Mouse (Mus musculus) T-helper 1 cell (primary cell): ENCODE results near the gene Ugt1a7c.
"Not testable (repeated sequence)": the region's sequence is repeated elsewhere in the genome, so short reads cannot be mapped to it uniquely, and the experiment has no call there.

ENCODE experiments used
- in situ Hi-C: fragments of 300-600 bp; cut with MboI, MseI; formaldehyde crosslinking; loops from one replicate; pipeline ENCODE4 v1.15.1; 2025; ENCODE audit warnings: high pct_unique_total_duplicates

Ugt1a7c gene

DNA sequence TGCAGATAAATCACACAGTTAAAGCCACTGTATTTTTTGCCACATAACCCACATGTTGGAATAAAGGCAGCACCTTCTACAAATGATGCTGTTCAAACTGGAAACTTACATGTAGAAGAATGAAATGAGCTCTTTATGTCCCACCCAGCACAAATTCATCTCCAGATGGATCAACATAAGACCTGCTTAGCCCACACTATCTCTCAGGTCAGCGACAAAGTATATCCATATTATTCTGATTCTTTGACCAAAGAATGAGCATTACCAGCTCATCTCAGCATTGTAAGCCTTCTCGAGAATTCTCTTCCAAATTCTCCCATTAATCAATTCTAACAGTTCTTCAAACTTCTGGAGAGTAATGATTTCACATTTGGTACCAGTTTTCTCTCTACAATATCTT is 127.4 kb downstream of the Ugt1a7c start:
- in situ Hi-C loops = no loop called here

DNA sequence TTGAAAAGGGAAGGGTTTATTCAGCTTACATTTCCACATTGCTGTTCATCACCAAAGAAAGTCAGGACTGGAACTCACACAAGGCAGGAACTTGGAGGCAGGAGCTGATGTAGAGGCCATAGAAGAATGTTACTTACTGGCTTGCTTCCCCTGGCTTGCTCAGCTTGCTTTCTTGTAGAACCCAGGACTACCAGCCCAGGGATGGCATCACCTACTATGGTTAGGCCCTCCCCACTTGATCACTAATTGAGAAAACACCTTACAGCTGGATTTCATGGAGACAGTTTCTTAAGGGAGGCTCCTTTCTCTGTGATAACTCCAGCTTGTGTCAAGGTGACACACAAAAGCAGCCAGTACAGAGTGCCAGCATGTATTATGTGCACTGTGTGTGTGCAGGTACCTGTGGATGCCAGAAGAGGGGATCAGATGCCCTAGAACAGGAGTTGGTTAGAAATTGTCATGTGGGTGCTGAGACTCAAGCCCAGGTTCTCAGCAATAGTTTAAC is 128.2 kb downstream of the Ugt1a7c start:
- in situ Hi-C loops = not testable (repeated sequence)

DNA sequence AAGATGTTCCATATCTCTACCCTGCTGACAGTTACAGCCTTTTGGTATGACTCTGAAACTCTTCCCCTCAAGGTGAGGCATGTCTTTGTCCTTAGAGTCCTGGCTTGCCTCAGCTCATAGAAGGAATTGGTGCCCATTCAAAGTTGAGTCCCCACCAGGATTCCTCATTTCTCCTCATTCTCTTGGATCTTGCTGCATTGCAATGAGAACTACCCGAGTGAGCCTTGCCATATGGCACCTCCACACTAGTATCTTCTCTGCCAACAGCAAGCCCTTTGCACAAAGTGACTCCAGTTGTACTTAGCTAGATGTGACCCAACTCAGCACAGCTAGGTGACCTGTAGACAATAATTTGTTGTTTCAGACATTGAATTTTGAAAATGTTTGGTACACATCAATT is 128.7 kb downstream of the Ugt1a7c start:
- in situ Hi-C loops = no loop called here

DNA sequence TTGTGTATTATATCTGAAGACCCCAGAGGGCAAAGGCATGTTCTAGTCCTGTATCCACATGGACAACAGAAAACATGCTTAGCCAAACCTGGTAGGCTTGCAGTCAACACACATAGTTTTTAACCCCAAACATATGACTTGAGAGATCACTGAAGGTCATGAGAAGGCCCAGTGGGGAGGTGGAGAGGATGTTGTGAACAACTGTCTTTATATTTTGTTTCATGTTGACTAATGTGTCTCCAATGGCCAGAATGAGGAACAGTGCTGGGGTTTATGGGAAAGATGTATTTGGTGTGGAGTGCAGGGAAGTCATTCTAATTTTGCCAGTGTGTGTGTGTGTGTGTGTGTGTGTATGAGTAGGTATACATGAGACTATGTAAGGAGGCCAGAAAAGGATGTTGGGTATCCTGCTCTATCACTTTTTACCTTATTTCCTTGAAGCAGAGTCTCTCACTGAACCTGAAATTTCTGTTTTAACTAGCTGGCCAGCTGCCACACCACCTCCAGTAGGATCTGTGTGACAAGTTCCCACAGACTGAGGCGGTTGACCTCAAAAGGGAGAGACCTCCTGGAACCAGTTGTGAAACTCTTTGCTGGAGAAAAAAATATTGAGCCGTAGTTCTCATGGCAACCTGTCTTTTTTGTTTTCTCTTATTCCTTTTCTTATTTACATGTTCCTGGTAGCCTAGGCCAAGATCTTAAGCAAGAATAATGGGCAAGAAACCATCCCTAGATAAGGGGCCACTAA is 129.3 kb downstream of the Ugt1a7c start:
- in situ Hi-C loops = no loop called here

DNA sequence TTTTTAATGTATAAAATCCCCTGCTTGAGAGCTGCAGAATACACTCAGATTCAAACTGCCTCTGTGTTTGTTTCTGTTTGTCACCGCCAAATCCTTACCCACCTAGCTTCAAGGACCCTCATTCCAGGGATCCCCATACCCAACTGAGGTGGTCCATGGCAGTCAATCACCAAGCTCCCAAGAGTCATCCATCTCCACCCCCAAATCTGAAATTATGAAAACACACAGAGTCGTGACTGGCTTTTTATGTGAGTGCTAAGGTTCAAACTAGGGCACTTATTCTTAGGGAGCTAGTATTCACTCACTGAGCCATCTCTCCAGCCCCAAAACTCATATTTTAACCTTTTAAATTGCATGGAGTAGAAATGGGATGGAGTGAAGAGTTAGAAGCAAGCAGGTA is 130.4 kb downstream of the Ugt1a7c start:
- in situ Hi-C loops = not testable (repeated sequence)

DNA sequence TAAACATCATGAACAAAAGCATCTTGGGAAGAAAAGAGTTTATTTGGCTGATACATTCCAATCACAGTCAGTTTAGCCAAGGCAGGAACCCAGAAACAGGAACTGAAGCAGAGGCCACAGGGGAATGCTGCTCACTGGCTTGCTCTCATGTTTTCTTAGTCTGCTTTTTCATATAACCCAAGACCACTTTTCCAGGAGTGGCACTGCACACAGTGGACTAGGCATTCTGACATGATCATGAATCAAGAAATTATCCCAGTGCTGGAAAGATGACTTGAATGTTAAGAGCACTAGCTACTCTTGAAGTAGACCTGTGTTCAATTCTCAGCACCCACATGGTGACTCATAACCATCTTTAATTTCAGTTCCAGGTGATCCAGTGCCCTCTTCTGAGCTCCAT is 130.9 kb downstream of the Ugt1a7c start:
- in situ Hi-C loops = no loop called here

DNA sequence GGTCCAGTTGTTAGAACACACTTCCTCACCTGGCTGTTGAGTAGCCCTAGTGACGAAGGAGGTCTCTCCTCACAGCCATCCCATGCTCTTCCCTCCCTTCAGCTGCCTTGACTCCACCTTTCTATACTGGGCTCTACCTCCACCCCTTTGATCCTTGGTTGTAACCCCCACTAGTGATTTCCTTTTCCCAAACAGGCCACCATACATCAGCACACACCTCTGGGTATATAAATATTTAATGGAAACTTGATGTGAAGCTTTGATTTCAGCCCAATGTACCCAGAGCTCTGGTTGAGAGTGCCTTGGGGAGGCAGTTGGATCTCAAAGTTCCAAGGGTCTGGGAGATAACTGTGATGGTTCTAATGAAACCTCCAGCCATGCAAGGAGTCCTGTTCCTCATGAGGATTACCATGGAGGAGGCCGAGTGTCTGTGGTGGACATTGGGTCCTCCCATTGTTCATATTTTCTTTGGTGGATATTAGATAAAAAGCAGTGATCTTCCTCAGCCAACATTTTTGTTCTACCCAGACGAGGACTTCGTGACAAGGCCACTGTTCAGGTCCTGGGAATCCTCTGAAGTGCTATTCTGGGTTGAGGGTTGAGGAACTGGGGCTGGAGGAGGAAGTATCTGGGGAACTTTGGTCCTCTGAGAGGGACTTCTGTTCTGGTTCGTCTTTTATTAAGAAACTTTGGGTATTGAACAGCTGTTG is 132.0 kb downstream of the Ugt1a7c start, which contains the start of gene Mroh2a:
Gene Mroh2a (plus strand): TSS at position 317 of the 710 bp plus-strand sequence.
- in situ Hi-C loops = no loop called here

DNA sequence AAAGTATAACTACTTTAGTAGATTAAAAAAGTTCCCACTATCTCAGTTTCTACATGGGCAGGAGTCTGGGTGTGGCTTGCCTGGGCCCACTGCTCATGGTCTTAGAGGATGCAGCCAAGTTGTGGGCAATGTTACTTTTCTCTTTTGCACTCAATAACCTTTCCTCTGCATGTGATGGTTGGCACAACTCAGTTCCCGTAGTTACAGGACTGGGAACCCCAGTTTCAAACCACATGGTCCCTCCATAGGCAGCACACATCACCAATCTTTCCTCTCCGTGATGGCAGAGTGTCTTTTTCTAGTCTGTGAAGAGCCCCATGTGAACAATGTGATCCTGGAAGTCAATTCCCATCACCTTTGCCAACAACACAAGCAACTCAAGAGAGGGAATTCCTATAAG is 132.6 kb downstream of the Ugt1a7c start:
- in situ Hi-C loops = no loop called here

DNA sequence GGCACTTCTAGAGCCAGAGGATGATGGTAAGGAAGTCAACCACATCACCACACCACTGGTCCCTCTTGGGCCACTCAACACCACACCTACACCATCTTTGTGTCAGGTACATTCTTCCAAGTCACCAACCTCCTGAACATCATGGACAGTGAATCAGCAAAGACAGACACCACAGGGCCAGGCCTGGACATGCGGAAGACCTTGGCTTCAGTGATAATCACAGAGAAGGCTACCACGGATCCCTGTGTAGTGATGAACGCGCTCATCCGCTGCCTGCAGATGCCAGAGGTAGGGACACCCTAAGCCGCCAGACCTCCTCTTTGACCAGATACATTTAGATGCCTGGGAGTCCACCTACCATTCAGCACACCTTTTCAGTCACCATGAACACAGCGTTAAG is 133.3 kb downstream of the Ugt1a7c start:
- in situ Hi-C loops = no loop called here

DNA sequence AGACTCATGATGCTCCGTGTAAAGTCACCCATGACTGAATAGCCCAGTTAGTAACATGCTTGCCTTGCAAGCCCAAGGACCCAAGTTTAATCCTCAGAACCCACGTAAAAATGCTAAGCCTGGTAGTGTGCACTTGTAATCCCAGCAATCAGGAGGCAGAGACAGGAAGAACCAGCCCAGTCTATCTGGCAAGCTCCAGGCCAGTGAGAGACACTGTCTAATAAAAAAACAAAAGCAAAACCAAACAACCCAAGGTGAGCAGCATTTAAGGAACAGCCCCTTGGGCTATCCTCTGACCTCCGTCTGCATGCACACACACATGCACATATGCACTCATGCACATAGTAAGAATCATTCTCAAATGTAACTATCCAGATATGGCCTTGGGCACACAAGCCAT is 134.7 kb downstream of the Ugt1a7c start:
- in situ Hi-C loops = no loop called here

DNA sequence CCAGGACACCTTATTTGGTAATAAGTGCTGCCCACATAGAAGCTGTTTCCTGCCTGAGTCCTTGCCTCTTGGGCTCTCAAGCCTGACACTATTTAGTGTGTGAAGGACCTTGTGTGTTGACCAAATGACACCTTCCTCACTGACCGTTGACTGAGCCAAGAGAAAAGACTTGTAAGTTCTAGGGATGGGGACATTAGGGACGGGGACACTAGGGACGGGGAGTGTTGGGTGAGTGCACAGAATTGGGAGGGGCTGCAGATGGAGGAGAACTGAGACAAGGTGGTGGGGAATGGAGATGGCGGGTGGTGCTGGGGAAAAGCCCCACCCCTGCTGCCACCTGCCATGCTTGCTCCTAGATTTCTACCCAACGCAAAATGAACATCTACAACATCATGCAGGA is 135.1 kb downstream of the Ugt1a7c start:
- in situ Hi-C loops = no loop called here

DNA sequence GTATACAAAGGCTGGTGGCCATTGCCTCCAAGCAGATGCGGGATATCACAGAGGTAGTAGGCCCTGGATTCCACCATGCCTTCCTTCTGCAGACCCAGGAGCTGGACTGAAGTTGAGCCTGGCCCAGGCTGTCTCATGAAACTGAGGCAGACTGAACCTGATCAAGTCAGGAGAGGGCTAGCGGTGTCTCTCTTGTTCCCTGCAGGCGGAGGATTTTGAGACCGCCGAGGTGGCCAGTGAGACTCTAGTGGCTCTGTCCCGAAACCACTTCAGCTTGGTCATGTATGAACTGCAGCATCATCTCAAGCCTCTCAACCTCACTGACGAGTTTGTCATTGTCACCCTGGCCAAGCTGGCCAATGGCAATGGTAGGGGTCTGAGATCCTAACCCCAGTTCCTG is 135.6 kb downstream of the Ugt1a7c start:
- in situ Hi-C loops = no loop called here

DNA sequence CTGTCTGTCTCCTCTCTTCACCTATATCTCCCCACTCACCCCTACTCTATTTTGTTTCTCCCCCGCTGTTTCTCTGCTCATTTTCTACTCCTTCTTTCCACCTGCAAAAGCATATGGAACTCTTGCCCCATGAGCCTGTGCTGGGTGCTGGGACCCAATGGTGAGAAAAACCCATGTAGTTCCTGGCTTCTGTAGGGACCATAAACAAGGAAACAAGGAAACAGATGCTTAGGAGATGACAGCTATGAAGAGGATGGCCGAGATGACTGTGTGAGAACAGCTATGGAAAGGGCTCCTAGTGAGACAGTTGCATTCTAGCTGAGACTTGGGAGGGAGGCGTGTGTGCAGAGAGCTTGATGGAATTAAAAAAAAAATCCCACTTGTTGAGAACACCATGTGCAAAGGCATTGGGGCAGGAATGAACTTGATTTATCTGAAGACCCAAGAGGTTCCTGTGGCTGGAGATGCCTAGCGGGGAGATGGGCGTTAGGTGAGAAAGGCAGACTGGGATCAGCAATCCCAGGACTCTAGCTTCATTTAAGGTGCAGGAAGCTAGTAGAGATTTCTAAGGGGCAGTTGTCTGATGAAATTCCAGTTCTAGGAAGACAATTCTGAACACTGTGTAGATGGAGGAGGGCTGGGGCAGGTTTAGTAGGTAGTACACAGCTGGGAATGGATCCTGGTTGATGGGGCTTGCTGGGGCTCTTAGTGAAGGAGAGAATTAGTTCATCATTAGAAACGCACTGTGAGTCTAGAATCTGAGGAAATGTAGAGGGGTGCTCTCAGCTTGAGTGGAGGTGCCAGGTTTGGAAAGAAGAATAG is 136.3 kb downstream of the Ugt1a7c start:
- in situ Hi-C loops = no loop called here

DNA sequence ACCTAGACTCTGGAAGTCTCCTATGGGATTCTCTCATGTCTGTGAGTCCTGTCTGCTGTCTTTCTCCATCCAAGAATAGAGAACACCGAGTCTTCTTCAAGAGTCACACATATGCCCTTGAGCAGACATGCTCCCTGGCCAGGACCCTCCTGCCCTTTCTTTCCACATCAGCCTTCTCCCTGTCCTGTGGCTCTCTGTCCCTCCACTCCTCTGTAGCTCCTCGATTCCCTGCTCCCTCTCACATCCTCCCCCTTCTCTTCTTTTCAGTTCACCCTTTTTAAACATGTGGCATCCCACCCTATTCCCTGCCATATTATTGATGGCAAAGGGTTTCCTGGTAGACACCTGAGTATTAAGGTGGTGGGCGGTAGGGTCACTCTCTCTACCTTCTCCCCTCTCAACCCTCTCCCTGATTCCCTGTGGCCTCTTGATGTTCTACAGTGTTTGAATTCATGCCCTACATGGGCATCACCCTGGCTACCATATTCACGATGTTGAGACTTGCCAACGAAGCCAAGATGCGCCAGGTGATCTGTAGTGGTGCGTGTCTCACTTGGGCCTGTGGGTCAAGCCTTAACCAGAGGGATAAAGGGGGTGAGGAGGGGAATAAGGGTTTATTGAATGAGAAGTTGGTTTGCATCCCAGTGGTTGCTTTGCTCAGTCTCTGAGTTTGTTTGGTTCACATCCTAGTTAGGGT is 137.1 kb downstream of the Ugt1a7c start:
- in situ Hi-C loops = no loop called here

DNA sequence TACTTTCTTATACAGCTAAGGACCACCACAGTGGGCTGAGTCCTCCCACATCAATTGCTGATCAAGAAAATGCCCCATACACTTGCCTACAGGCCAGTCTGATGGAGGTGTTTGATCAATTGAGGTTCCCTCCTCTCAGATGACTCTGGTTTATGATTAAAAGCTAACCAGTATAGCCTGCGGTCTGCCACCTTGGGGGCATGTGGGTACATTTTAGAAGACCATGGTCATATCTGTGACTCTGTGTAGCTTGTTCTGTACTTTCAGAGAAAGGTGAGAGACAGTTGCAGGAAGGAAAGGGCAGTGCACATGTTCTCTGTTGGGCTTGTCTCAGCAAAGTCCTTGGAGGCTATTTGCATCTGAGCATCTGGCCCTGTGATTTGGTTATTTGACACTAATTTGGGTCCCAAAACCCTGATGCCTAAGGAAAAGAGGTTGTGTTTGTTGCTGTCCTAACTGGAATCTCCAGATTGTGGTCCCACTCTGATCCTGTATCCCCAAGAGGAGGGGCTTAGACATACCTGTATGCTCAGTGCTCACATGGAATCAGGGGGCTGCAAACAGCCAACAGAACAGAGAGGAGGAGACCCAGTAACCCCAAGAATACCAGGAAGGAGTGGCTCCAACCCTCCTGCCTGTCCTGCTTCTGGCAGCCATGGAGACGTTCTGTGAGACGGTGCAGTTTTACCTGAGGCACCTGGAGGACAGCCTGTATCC is 138.0 kb downstream of the Ugt1a7c start:
- in situ Hi-C loops = no loop called here

DNA sequence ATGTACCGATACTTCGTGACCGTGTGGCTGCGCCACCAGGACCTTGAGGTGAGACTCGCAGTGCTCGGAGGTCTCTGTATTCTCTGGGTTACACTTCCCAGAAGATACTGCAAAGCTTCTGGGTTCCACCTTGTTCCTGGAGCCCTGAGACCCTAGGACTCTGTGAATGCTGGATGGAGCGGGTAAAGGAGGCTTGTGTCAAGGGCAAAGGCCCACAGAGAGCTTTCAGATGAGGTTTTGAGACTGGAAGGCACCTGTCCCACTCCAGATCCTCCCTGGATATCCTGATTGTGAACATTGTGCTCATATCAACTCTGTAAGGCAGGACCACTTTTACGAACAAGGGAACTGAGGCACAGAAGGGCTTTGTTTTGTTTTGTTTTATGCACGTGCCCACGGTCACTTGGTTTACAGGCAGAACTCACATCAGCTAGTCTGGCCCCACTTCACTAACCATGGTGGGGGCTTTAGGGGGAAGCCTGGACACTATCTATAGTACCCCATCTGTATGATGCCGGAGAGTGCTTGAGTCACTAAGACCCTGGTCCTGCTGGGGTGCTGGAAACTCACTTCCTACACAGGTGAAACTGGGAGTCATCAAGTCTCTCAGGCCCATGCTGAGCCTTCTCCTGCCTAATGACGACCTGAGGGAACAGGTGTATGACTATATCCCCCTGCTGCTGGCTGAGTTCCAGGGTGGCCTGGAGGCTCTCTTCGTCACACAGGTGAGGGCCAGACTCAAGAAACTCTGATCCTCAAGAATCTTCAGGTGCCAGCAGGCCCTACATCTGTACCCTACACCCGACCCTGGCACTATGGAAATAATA is 138.8 kb downstream of the Ugt1a7c start:
- in situ Hi-C loops = no loop called here

DNA sequence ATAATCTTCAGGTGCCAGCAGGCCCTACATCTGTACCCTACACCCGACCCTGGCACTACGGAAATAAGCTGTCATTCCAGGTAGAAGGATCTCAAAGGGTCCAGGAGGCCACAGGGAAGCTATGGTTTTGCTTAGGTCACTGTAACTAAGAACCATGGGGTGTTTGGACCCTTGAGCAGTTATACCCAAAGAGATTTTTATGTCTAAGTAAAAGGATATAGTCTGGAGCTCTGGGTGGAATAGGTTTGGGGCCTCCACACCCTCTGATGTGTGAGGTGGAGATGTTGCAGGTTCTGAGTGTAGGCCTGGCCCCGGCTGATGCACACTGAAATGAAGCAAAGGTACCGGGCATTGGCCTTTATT is 139.4 kb downstream of the Ugt1a7c start:
- in situ Hi-C loops = no loop called here

DNA sequence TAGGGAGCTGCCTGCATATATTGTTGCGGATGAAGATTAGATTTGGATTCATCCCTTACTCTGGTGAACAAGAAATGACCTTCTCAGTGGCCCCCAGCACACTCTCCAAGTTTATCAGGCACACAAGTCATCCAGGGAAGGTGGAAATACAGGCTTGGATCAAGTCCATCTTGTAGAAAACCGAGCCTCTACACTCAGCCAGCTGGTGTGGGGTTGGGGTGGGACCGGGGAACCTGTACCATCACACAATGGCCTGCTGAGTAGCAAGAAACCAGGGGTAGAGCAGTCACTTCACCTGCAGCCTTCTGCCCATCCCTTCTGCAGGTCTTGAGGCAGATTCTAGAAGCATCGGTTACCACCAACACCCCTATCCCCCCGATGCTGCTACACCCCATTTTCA is 139.8 kb downstream of the Ugt1a7c start:
- in situ Hi-C loops = no loop called here

DNA sequence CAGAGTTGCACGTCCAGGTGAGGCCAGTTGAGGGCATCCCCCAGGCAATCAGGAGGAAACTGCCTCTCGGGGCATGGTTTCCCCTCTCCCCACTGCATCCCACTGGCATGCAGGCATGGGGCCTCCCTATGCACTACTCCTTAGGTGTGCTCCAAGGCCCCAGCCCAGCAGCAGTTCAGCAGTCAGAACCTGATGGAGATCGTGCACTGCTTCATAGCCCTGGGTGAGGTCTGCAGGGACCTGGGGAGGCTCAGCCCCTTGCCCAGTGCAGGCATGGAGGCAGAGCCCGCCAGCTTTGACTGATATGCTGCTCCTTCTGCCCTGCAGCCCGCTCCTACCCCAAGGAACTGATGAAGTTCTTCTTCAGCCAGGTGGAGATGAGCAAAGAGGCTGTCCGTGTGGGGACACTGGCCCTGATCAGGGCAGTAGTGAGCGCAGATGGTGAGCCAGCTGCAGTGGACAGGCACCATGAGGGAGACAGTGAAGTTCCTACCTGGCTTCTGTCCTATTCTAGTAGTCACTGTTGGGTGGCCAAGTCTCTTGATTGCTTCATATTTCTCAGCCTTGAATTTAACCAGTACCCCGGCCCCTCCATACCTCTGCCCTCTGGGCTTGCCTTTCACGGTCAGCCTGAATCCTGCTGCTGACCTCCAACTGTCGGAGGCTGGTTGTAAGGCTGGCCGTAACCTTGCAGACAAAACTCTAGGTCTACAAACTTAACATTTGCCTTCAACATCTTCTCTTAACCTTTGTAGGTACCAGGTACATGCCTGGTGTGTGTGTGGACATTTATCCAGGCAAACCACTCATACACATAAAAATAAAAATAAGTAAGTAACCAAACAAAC is 140.4 kb downstream of the Ugt1a7c start:
- in situ Hi-C loops = no loop called here
